Mouse (Mus musculus) retina, postnatal 1 day (tissue): ENCODE measurements at regions not wholly inside any gene's neighbourhood (a gene's known extent, or its start where the extent isn't known, plus 50 kb on each side); places are given as distances from the start of the nearest gene placed in this dataset.
"Not testable (repeated sequence)": the region's sequence is repeated elsewhere in the genome, so short reads cannot be mapped to it uniquely, and the experiment has no call there.

Experiments
- DNase-seq: peaks from one replicate; pipeline ENCODE4 v3.0.0-alpha.2; 2012

DNA sequence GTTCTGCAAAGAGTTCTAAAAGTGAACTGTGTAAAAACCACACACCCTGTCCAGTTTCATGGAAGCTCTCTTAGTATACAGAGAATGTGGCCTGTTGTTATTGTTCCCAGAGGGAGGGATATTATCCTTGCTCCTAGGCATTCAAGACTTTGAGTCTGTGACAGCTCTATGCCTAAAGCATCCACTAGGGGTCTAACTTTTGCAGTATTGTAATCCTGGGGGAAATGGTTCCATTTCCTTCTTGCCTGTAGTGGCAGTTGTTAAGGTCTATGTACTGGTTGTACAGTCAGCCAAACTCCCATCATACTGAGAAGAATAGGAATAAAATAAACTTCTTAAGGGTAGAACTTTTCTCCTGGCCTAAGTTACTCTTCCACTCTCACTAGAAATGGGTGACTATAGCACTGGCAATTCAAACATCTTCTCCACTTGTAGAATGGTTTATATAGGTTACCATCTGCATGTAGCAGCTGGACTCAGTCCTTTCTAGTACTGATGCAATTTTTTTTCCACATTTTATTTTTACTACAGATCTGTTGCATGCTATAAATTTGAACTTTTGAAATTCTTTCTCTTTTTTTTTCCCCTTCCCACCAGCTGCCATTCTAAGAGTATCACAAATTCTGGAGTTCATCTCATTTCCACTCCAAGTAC, 51.4 kb upstream of the Dpt start:
- peak; percentile 42 for DNase-seq

DNA sequence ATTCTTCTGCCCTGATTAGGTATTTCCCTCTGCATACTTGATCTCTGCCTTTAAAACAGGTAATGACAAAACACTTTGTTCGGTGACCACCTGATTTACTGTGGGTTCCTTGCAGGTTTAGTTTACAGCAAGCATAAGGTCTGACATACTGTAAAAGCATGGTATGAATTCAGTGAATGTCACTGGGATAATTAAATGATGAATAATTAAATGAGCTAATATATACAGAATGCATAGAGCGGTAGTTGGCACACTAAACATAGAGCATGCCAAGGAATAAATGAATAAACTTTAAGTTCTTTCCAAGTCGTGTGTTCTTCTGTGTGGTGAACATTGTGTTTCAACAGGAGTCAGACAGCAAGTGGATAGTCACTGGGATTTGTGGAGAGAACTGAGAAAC, 51.9 kb upstream of the Dpt start:
- DNase-seq, result no peak

DNA sequence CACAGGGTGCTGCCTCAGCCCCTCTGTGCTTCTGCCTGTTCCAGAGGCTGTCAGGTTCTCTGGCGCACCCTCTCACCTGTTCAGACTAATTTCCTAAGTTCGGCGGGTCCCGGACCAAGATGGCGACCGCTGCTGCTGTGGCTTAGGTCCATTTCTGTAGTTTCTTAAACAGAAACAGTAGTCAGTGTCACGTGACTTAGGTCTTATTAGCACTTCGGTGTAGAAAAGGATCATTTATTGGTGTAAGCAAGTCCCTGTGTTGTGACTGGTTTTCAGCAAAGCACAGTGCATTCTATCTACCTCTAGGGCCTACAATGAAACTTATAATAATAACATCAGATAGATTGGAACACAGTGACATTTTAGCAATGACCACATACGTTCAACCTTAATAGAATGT, 53.5 kb upstream of the Dpt start:
- not testable (repeated sequence) for DNase-seq

DNA sequence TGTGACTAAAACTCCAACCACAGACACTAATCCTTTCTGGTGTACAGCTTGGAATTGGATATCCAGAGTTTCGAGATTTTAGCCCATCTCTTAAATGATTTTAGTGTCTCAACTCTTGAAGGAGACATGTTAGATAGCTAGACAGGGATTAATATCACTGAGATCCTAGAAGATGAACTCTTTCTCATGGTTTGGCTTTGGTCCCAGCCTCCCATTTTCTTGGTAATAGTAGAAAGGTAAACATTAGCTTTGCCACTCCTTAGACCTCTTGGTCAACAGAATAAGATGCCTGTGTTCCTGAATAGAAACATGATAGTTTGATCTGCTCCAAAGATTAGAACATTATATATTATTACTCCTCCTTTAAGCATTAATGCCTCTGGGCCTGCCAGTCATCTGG, 60.8 kb upstream of the Dpt start:
- DNase-seq, result no peak

DNA sequence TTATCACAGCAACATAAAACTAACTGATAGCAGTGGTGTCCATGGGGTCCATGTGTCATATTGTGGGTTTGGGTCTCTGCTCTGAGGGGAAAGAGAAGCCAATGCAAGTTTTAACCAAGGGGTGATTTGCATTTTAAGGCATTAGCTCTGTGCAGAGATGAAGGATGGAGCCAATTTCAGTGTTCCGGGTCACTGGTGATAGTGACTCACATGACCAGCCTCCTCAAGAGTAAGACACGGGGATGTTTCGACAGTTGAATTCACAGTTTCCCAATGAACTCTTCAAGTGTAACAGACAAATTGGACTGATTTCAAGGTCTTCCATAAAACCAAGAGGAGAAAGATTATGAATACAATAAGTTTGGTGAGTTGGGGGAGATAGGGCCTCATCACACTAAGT, 62.7 kb upstream of the Dpt start:
- DNase-seq, result no peak

DNA sequence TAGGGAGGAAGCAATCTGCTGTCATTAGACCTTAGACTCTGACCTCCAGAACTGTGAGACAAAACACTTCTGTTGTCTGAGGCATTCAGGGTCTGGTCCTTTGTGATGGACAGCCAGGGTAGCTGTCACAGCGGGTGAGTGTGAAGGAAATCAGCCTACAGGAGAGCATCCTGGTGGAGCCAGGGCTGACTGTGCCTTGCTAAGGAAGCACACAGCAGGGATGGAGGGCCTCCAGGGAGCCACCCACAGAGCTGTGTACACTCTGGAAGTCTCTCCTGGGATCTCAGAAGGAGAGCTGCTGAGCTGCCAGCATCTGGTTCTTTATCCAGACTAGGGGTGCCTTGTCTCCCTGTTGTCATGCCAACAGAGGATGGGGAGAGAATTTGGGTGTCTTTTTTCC, 74.4 kb upstream of the Dpt start:
- peak; percentile 14 for DNase-seq

DNA sequence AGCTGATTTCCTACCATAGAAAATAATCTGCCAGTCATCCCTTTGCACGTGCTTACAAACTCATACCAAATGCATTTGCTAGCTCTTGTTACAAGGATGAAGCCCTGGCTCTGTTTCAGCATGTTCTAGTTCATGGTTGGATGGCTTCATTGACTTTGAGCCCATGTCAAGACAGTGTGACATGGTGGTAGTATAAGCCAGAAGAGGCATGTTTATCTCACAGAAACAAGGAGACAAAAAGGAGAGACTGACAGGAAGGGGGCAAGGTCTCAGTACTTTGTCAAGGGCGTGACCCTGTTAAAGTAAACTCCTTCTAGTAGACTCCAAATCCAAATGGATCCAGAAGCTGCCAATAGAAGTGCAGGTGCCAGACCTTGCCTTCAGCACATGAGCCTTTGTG, 81.5 kb upstream of the Dpt start:
- no peak for DNase-seq

DNA sequence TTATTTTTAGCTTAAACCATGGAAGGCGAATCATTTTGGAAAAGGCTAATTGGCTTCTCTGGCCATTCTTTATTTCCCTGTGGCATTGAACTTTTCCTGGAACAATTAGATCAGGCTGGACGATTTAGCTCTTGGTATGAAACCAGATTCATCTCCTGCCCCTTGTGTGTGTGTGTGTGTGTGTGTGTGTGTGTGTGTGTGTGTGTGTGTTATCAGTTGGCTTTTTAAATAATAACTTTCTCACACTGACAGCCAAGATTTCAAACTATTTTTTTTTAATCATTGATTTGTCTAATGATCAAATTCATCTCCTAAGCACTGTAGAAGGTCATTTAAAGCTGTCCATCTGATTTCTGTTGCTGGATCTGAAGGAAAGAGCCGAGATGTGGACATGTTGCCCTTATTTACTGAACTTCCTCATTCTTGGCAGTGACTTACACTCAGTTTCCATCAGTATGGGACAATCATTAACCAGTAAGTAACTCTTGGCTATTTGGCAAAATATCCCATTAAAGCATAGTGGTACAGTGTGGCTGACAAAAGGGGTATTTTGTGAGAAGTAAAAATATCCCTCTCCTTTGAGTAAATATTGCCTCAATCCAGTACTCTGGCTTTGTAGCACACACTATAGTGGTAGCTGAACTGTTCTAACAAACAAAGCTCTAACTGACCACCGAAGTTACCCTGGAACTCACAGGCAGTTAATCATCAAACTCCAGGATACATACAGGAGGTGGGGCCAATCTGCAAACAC, 82.5 kb upstream of the Dpt start:
- DNase-seq, result no peak

DNA sequence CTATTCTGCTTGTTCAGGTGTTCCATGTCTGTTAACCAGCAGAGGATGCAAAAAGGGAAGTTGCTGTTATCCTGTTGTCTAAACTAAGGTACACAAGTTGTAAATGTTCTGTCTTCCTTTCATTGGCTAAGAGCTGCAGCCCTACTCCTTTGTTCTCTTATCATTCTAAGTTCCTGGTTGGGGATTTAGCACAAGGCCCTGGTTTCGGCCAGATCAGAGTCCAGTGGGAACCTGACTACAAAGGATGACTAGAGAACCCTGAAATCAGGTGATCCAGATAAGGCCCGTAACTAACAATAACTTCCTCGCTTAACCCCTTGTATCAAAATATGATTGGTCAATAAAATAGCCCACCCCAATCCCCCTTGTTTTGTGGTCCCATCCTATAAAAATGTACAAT, 83.9 kb upstream of the Dpt start:
- DNase-seq, result no peak

DNA sequence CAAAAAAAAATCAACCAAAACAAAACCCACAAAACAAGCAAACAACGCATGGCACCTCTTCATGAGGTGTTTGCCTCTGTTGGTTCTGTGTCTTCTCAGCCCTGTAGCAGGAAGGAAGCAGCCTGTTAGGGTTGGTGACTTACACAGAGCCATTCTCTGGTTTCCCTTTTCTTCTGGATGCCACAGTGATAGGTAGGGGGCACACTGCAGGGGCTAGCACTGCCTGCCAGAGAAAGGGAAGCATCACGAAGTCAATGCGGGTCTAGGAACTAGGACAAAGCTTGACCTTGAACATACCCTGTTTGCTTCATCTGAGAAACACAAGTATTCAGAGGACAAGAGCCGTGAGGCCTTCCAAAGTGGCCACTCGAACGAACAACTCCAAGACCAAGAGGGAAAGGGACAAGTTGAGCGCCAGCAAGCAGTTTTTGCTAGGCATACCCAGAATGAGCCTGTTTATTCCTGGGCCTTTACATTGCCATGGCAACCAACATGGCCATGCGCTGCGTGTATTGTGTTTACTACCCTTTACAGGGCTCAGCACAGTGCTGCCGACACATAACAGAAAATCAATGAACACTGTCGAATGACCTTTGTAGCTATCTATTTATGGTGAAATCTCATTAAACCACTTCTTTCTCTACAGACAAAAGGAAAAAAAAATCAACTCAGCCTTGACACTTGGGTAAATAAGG, 91.9 kb upstream of the Dpt start:
- DNase-seq, result peak; percentile 8

DNA sequence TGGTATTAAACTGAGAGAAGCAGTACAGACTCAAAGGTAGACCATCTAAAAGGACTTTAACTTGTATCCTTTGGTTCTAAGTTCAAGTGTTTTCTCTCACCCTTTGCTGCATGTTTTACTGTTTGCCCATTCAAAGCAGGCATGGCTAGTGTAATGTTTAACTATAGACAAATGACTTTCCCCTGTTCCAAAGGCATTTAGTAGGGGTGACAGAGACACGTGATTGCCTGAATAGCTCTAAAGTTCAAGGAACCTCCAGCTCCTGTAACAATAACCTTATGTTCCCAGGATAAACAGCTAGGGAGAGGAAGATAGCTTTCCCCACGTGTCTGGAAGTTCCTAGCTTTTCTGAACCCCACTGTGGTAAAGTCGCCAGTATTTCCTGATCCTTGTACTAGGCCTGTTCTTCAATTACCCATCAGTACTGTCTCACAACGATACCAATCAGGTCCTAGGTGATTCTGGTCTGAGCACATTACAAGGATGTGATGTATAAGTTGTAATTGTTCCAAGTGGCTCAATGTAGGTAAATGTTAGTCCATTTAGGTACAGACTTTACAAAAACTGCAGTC, 92.8 kb upstream of the Dpt start:
- no peak for DNase-seq

DNA sequence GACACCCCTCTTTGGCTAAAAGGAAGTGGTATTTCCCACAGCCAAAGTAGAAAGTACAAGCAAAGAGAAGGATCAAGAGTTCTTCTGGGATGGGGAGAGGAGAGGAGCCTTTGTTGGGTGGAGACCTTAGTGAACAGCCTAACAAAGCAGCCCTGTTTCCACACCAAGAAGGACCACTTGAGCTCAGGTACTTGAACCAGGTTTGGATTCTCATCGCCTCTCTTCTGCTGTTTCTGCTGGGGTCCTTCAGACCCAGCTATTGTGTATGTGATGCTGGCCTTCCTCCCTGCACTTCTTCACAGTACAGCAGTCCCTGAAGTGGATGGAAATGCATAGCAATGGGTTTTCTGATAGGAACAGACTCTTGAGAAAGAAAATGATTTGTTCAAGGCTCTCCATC, 106.4 kb upstream of the Dpt start:
- DNase-seq, result no peak

DNA sequence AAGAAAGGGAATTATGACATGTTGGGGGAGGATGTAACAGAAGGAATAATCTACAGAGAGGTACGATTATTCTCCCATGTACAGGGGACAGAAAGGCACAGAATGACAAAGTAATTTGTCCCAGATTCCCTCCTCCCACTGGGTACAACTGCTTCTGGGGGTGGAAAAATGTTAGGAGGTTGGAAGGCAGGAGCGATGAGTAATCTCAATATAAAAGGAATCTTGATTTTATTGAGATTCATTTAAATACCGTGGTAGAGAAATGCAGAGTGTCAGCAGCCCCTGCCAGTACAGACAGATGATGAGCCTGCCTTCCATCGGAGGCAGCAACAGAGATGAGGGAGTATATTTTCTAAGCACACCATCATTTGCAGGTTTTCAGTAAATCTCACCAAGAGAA, 107.1 kb upstream of the Dpt start:
- DNase-seq, result no peak

DNA sequence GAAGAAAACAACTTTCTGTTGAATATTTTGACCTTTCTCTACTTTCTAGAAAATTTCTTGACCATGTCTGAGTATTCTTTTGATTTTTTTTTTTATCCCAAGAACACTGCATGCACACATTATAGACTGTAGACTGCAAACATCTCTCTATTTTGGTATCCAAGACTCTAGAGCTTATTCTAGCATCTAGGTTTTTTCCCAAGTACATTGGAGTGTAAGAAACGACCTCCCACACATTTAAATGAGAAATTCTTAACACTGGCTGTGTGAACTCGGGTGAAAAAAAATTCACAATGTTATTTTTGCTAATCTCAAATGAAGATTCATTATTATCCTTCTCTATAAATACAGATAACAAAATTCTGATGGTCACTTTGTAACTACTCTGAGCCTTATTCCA, 112.0 kb upstream of the Dpt start:
- no peak for DNase-seq

DNA sequence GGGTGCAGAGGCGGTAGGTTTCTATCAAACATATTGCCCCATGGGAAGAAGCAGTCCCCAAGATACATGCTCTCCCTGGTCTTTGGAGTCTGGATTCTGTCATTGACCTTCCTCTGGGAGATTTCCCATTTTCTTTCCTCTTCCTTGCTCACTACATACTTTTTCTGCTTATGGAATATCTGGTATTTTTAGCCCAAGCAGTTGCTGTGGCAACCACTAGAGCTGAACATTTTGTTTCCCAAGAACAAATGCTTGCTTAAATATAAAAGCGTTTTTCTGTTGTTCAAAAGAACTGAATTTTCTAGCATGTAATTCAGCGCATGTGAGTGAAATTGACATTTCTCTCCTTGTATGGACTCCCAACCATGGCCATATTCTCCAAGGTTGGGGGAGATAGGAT, 112.7 kb upstream of the Dpt start:
- no peak for DNase-seq

DNA sequence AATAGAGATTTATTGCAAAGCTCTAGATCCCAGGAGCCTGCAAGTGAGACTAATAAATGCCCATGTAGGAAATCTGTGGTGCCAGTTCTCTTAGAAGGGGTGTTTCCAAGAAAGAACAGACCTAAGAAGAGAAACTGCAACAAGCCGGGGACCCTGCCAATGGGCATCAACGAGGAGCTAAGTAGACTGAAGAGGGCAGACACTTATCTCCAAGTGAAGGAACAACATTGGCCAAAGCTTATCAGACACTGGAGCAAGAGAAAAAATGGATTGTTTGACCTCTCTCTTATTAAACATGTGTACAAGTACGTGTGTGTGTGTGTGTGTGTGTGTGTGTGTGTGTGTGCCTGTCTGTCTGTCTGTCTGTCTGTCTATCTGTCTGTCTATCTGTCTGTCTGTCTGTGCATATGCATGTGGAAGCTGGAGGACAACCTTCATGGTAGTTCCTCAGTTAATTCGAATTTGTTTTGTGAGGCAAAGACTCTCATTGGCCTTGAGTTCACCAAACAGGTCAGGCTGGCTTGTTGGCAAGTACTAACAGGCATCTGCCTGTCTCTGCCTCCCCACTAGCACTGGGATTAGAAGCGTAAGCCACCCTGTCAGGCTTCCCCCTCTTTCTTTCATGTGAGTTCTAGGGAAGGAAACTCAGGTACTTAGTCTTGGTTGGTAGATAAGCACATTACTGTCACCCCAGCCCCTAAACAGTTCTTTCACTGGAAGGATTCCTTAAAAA, 113.4 kb upstream of the Dpt start:
- no peak for DNase-seq

DNA sequence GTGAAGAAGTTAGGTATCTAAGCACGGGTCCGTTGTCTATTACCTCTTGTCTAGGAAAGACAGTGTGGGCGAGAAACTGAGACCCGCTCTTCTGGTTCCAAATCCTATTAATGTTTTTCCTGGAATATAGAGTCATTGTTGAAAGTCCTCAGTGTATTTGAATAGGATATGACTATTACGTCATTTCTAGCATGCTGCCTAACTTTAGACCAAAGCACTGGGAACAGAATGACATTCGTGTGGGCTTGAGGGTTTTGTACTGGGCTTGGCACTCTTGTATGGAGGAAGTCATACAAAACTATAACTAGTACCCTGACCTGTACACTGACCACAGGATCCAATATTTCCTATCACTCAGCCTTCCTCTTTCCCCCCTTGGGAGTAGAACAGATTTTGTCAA, 114.0 kb upstream of the Dpt start:
- no peak for DNase-seq

DNA sequence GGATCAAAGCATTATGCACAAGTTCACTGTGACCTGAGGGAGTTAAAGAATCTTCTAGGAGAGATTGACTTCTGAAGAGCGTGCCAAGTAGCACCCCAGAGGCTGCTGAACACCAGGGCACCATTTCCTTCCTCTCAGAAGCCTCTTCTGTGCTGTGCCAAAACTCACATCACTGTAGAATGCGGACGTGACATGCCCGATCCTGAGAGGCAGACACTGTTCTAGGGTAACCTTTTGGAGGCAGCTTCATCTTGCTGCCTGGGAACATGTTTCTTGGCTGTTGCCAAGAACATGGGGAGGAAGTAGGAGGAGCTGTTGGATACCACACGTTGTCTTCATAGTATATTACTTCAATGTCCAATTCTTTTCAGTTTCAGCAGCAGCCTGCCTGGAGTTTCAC, 114.9 kb upstream of the Dpt start:
- no peak for DNase-seq

DNA sequence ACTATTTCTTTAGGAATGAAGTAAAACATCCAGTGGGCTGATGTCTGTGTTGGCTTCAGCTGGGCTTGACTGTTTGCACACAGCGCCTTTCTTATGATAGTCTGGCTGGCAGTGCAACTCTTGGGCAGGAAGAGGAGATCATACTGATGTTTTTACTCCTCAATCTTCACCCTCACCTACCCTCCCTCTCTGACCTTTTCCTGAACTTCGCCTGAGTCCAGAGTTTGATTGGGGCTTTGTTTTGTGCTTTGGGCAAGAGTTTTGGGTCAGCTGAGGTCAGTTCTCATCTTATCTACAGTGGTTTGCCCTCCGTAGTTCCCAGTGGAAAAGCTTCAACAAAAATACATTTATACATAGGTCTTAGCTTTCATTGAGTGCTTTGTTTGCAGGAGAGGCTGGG, 118.1 kb upstream of the Dpt start:
- no peak for DNase-seq

DNA sequence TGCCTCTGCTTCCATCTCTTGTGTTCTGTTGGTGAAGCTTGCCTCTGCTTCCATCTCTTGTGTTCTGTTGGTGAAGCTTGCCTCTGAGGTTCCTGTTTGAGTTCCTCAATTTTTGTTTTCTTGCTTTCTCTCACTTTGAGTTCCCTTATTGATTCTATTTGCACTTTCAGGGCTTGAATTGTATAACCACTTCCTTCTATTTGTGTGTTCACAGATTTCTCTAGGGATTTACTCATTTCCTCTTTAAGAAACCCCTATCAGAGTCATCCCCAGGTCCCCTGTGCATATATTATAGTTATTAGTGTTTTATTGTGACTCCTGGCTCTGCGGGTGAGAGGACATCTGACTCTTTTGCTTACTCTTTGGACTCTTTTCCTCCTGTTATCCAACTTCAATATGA, 144.2 kb upstream of the Dpt start:
- no peak for DNase-seq

DNA sequence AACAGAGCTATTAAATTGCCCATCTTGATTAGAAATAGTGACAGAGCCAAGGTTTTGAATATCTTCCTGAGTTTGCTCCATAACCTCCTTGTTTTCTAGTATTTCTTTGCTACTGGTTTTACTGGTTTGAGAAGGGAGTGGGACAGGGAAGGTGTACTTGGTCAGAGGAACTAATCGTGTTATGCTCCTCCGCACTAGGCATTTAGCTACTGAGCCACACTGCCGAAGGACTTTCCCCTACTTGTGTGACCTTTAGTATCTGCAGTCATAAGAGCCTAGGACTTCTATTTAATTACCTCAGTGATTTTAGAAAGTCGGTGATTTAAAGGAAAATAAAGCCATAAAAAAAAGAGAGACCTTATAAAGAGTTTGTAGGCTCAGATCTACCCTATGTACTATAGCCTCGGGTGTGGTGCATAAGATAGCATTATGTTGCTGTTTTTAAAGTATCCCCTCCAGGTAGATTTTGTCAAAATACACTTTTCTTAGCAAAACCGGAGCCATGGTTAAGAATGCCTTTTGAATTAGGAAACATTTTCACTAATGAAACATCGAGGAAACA, 158.5 kb upstream of the Dpt start:
- DNase-seq, result no peak

DNA sequence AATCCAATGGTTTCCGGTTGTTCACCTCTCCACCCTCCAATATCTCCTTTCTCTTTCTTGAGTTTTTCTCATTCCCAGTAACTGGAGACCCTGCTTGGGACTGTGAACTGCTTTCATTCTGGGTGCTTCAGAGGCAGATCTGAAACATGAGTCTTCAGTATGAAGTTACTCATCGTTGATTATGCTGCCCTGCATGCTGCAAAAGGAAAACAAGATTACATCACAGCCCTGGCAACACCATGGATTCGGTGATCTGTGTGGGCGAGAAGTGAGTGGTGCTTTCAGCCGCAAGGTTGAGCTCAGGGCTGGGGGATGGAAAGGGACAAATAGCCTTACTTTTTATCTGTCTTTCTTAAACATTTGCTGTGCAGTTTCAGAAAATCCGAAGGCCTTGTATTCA, 164.8 kb upstream of the Dpt start:
- no peak for DNase-seq

DNA sequence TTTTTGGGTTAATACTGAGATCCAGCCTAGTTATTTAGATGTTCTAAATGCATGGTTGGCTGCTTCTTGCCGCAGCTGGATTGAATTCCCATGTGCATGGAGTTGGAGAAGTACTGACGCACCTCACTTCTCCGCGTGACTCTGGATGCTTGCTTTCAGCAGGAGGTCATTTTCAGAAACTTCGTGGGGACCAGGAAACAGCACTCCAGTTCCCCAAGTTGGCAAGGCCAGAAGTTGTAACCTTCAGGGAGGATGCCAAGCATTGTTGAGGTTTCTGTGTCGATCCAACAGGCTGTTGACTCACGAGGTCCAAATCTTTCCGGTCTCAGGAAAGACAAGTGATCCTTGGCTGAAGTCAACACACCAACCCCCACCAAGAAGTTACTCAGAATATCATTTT, 167.6 kb upstream of the Dpt start:
- DNase-seq, result no peak
